Mouse (Mus musculus): ENCODE data around the gene Tbx1.
A peak's percentile ranks its signal among the peaks of the same experiment; 100 is the strongest.

Tbx1 gene

GRCm38 (mm10) chr16:18589804-18590790 is at the start of gene Tbx1:
TSS of gene Tbx1 (minus strand) at chr16:18590671.
- DNase-seq (ENCODE audit: low spot score) = no peak

DNA sequence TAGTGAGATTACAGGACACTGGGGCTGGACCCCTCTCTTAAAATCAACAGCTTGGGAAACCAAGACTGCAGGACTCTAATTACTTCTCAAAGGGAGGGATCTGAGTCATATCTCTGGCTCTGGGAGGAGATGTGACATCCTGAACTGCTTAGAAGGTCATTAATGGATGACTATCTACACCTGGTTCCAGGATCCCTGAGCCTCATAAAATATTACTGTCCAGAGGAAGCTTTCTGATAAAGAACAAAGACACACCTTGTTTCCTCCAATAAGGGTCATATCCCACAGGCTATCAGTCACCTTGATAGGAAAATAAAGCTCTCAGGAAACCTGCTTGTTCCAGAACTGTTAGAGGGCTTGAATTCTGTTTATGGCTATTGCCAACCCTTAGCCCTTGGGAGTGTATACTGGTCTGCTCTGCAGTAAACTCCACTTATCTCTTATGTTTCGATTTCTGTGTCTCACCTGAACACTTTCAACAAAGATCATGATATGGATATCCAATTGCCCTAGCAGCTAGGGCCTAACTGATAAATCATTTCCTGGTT is 49.0 kb upstream of the Tbx1 start:
- no peak for DNase-seq (ENCODE audit: low spot score)

DNA sequence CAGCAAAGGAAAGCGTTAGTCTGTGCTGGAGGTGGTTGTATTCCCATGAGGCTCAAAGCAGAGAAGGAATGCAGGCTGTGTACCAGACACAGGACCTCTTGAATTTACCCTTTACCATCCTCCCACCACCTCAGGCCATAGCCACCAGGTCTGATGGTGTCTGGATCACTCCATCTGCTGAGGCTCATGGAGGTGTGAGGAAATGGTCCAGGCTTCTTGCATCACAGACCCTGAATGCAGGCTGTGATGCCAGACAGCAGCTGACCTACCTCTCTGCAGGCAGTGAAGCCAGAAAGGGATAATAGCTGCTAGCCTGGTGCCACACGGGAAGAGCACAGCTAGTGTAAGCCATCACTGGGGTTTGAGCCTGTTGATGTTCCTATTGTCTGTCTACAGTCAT is 47.9 kb upstream of the Tbx1 start:
- DNase-seq (ENCODE audit: low spot score) = no peak

DNA sequence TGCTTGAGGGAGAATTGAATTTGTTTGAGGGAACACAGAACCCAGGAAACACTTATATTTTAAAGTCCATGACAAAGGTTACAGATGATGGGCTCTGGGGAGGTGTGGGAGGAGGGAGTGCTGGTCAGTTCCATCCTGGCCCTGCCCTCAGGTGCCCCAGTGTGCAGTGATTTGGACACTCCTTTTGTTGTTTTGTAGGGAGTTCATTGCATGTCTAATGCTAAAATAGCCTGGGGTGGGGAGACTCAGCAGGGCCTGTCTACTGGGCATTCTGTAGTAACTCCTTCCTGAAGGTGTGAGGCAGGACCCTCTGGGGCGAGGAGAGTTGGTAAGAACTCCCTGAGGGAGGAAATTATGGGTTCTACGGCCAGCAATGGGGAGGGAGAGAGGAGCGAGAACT is 46.3 kb upstream of the Tbx1 start:
- DNase-seq (ENCODE audit: low spot score) = no peak

GRCm38 (mm10) chr16:18636401-18636800 is 45.9 kb upstream of the Tbx1 start:
- DNase-seq (ENCODE audit: low spot score) = no peak

DNA sequence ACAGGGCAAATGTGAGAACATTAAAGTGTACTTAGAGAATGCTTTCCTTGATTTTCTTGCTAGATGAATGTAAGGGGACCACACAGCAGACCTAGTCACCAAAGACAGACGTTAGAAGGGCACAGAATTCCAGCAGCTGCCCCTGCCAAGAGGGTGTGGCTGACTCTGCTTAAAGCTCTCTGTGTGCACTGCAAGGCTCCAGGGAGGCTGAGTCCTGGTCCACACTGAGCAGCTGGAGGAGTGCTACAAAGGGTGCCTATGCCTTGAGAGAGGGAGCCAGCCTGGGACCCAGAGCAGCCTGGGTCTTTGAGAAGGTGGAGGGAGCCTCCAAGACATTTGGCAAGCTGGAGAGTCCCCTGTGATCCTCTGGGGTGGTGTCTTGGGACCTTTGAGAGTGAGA is 42.9 kb upstream of the Tbx1 start:
- DNase-seq (ENCODE audit: low spot score) = no peak

- no peak for DNase-seq (ENCODE audit: low spot score)
Observed at GRCm38 (mm10) chr16:18632816-18633215, 42.3 kb upstream of the Tbx1 start.

GRCm38 (mm10) chr16:18632059-18632458 is 41.6 kb upstream of the Tbx1 start:
- DNase-seq (ENCODE audit: low spot score) = no peak

DNA sequence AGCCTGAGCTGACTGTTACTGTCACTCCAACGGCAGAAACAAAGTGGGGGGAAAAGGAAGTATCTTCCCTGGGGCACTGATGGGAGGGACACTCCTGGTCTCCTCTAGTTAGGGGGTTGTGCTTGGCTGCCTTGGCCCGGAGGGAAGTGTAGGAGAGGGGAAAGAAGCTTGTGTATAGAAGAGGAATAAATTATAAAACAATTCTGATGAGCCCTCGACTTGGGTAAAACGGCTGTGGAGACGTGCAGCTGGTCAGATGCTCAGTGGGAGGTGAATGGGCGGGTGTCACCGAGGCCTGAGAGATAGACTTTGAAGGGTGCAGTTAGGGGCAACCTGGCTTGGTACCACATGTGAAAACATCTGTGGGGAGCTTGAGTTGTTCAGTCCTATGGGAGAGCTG is 40.7 kb upstream of the Tbx1 start:
- DNase-seq (ENCODE audit: low spot score) = no peak

GRCm38 (mm10) chr16:18630291-18630690 is 39.8 kb upstream of the Tbx1 start:
- DNase-seq (ENCODE audit: low spot score) = no peak

DNA sequence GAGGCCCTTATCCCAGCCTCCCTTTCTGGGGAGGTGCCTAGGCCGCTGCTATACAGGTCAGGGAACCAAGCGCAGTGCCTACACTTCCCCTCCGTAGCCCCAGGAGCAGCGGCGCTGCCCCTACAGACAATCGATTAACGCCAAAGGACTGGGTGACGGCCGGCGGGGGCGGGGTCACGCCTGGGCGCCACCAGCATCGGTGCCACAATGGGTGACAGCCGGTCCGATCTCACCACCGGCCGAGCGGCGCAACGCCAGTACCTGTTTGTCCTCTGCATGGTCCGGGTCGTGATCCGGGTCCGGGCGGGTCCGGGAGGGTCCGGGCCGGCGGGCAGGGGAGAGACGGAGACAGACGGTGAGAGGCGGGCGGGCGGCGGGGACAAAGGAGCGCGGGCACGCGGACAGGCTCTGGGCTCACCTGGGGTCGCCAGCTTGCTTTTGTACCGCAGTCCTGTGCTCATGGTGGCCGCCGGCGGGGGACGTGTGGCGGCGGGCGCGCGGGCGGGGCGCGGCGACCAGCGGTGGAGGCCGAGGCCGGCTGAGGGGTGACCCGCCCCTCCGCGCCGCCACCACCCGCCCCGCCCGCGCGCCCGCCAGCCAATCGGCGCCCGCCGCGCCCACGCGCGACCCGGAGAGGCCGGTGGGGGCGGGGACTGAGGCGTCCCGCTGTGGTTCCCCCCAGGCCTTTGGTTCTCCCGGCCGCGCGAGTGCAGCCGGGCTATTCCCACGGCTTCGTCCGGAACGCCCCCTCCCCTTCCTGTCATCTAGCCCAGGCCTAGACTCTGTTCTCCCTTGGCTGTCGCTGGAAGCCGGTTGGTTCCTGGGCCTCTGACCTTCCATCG is 39.1 kb upstream of the Tbx1 start, which contains the start of gene Sept5:
TSS of gene Sept5 (minus strand) at position 565 of the 842 bp plus-strand sequence.
- DNase-seq (ENCODE audit: low spot score) = no peak

GRCm38 (mm10) chr16:18628948-18629340 is 38.5 kb upstream of the Tbx1 start:
- DNase-seq (ENCODE audit: low spot score) = no peak

- DNase-seq (ENCODE audit: low spot score) = no peak
Observed at GRCm38 (mm10) chr16:18628206-18628947, 37.9 kb upstream of the Tbx1 start.

DNA sequence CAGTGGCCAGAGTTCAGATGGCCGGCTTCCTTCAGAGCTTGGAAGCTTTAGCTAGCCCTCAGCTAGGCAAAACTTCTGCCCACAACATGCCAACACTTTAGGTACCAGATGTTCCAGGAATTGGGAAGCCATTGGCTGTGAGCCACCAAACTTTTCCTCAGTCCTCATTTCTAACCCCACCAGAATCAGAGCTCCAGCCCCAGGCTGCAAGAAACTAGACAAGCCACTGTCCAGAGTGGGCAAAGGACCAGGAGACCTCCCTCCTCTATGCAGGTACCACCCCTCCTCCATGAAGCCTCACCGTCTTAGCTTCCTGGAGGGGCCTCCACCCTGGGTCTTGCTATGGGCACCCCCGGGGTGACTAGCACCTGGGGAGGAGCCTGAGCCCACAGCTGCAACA is 36.7 kb upstream of the Tbx1 start:
- DNase-seq (ENCODE audit: low spot score) = no peak

DNA sequence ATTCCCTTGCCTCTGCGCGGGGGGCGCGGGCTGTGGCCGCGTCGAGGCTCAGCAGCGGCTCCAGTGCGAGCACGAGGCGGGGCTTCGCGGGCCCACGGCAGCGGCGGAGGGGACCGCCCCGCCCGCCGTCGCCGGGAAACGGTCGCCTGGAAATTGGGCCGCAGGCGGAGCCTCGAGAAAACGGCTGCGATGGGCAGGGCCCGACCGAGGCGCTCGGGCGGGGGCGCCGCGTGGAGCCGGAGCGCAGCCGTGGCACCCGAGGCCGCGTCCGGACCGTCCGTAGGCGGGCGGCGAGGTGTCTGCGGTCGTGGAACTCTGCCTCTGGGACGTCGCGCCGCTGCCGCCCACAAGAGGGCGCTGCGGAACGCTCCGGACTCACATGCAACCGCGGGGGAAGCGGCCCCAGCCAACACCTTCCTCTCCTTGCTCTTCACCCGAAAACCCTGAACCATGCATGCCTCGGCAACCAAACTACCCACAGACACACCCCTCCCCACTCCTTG is 36.0 kb upstream of the Tbx1 start, which contains the start of gene Gm49601:
TSS of gene Gm49601 (minus strand) at position 52 of the 503 bp plus-strand sequence.
- DNase-seq (ENCODE audit: low spot score) = peak; percentile 59

DNA sequence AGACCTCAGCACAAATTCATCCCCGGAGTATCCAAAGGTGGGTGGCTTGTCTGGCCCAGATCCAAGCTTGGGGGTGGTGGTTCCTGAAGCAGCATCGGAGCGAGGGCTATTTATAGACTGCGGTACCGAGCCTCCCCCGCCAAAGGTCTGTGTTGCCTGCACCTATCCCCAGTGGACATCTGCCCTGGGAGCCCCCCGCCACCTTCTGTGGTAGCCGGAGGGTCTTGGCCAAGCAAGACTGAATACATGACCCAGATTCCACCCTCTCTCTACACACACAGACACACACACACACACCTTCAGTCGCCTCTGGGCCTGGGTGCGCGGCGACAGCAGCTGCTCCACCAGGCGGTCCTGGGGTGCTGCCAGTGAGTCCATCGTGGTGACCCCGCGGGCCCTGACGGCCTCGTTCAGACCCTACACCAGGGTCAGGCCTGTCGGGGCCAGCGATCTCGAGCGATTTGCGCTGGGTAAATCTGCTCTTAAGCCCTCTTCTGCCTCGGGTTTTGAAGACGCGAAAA is 35.4 kb upstream of the Tbx1 start:
- no peak for DNase-seq (ENCODE audit: low spot score)

DNA sequence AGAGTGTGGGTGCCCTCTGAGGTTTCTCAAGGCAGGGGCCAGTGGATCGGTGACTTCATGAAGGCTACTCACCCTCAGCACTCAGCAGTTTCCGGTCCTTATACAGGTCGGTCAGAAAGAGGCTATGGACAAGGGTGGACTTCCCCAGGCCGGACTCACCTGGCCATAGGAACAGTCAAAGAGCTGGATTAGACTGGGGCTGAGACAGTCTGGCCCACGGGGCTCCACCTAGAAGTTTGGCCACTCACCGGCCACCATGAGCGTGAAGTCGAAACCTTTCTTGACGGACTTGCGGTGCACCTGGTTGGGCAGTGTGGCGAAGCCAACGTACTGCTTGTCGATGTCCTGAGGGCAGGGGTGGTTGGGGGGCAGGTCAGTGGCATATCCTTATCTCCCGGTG is 34.6 kb upstream of the Tbx1 start:
- no peak for DNase-seq (ENCODE audit: low spot score)

DNA sequence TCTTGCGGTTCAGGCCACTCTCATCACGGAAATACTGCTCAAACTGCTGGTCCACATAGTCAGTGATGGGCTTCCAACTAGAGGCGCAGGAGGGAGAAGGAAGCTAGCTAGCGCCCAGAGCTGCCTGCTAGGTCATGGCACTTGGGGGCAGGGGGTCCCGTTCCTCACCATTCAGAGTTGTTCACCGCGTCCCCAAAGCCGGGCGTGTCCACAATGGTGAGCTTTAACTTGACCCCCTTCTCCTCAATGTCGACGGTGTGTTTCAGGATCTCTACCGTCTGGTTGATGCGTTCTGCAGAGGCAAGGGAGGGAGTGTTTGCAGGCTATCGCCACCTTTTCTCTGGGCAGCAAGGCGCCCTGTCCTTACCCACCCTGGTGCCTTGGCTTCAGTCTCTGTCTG is 34.2 kb upstream of the Tbx1 start:
- no peak for DNase-seq (ENCODE audit: low spot score)

- no peak for DNase-seq (ENCODE audit: low spot score)
Observed at GRCm38 (mm10) chr16:18623751-18624540, 33.5 kb upstream of the Tbx1 start.
